Mouse (Mus musculus): ENCODE data around the gene Cd6.

DNA sequence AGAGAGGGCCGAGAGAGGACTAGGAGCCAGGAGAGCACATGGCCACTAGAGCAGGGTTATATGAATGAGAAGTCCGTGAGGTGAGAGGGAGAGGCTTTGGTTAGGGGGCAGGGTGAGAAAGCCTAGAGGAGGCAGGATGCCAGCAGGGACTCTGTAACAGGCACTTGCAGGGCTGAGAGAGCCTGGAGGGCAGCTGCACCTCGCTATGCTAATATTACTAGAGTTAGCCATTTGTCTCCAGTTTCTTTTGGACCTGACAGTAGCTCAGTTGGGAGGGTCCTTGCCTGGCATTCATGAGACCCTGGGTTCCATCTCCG is 19.7 kb downstream of the Cd6 start:
- no peak for TF ChIP-seq CTCF (IDR thresholded peaks at IDR 0.05; ENCODE audit: insufficient read depth, low read length)
- TF ChIP-seq POLR2A (IDR thresholded peaks at IDR 0.05; ENCODE audit: borderline replicate concordance, extremely low read depth, low read depth, low read length) = no peak

All from lung, adult 2 months (tissue).